Mouse (Mus musculus): ENCODE data around the gene Cenps. TPM values are rescaled to one million over a fixed set of nuclear protein-coding genes. Genes with fewer than 3 reads are reported as not detected.

Gene Cenps
- total RNA-seq, 2 experiments from 2014 or later = 17.1 to 19.3 TPM

- DNase-seq (ENCODE audit: low spot score in 2 of 2) = no peak
Measured at GRCm38 (mm10) chr4:149159203-149159602, 21.8 kb upstream of the Cenps start.

GRCm38 (mm10) chr4:149157415-149157973 lies 20.1 kb upstream of the Cenps start:
- DNase-seq (ENCODE audit: low spot score in 2 of 2) = no peak

- no peak for DNase-seq (ENCODE audit: low spot score in 2 of 2)
Measured at GRCm38 (mm10) chr4:149155711-149156110, 18.3 kb upstream of the Cenps start.

- DNase-seq (ENCODE audit: low spot score in 2 of 2) = no peak
Measured at GRCm38 (mm10) chr4:149154859-149155258, 17.4 kb upstream of the Cenps start.

GRCm38 (mm10) chr4:149150721-149151120 lies 13.3 kb upstream of the Cenps start:
- DNase-seq (ENCODE audit: low spot score in 2 of 2) = no peak

- DNase-seq (ENCODE audit: low spot score in 2 of 2) = no peak
Measured at GRCm38 (mm10) chr4:149150256-149150655, 12.8 kb upstream of the Cenps start.

GRCm38 (mm10) chr4:149149611-149150010 lies 12.2 kb upstream of the Cenps start:
- peak in 1 of 2 experiments; percentile 47 for DNase-seq (ENCODE audit: low spot score in 2 of 2)

- no peak for DNase-seq (ENCODE audit: low spot score in 2 of 2)
Measured at GRCm38 (mm10) chr4:149149196-149149595, 11.8 kb upstream of the Cenps start.

- DNase-seq (ENCODE audit: low spot score in 2 of 2) = no peak
Measured at GRCm38 (mm10) chr4:149148084-149148483, 10.7 kb upstream of the Cenps start.

- DNase-seq (ENCODE audit: low spot score in 2 of 2) = no peak
Measured at GRCm38 (mm10) chr4:149147528-149147927, 10.1 kb upstream of the Cenps start.

- no peak for DNase-seq (ENCODE audit: low spot score in 2 of 2)
Measured at GRCm38 (mm10) chr4:149145151-149145550, 7.7 kb upstream of the Cenps start.

- peak; percentile 48 to 61 for DNase-seq (ENCODE audit: low spot score in 2 of 2)
Measured at GRCm38 (mm10) chr4:149144459-149144858, 7.0 kb upstream of the Cenps start.

GRCm38 (mm10) chr4:149143594-149143993 lies 6.2 kb upstream of the Cenps start:
- no peak for DNase-seq (ENCODE audit: low spot score in 2 of 2)

- DNase-seq (ENCODE audit: low spot score in 2 of 2) = no peak
Measured at GRCm38 (mm10) chr4:149138515-149138914, 1.1 kb upstream of the Cenps start.

GRCm38 (mm10) chr4:149136116-149136850 lies 1.1 kb downstream of the Cenps start:
- no peak for DNase-seq (ENCODE audit: low spot score in 2 of 2)

- no peak for DNase-seq (ENCODE audit: low spot score in 2 of 2)
Measured at GRCm38 (mm10) chr4:149133395-149133794, 4.0 kb downstream of the Cenps start.

- DNase-seq (ENCODE audit: low spot score in 2 of 2) = no peak
Measured at GRCm38 (mm10) chr4:149131789-149132565, 5.5 kb downstream of the Cenps start.

- no peak for DNase-seq (ENCODE audit: low spot score in 2 of 2)
Measured at GRCm38 (mm10) chr4:149131021-149131752, 6.2 kb downstream of the Cenps start.

- DNase-seq (ENCODE audit: low spot score in 2 of 2) = no peak
Measured at GRCm38 (mm10) chr4:149128467-149128866, 9.0 kb downstream of the Cenps start.

- no peak for DNase-seq (ENCODE audit: low spot score in 2 of 2)
Measured at GRCm38 (mm10) chr4:149126663-149127062, 10.8 kb downstream of the Cenps start, which contains the start of gene Cort. Gene Cort (minus strand): TSS chr4:149126763.

GRCm38 (mm10) chr4:149126115-149126509 lies 11.3 kb downstream of the Cenps start:
- DNase-seq (ENCODE audit: low spot score in 2 of 2) = no peak

All from adrenal gland, postnatal 4 days (tissue).